Comparison of ENCODE assay signal across 8 mouse cellular contexts in the genomic region with DNA sequence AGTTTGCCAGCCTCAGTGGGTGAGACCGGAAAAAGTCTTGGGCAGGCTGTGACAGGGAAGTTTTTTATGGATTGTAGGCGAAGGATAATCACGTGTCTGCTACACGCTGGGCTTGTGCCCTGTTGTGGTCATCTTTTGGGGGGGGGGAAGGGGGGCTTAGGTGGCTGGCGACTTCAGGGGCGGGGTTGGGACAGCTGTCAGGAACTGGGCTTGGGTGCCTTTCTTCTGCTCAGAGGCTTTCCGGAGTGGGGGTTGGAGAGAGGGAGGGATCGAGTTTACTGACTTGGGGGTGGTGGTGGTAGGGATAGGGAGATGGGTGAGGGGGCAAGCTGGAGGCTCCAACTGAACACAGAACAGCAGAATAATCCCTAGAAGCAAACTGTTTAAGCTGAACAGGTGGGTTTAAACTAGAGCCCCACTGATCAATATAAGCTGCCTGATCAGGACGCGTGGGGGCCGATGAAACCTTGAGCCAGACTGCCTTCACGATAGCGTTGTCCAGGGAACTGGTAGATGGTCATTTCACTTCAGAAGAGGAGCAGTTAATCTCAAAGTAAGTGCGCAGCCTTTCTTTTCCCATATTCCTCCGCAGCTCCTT.
DNase-seq lines count a peak whose midpoint lies in the region; ATAC-seq lines count a peak whose summit lies in the region.

No protein-coding gene starts in this region.

- 0 out of 2 replicates have a peak, but pooled peaks cover 6% of the 10 kb centered on the region for H3K27me3 ChIP-seq in hindbrain, embryonic 13.5 days

- H3K9ac ChIP-seq in hindbrain, embryonic 13.5 days: peak overlapping the region; percentile 13; the same call in 1 of the 2 replicates

- no peaks in the 10 kb centered on the region for H3K9me3 ChIP-seq in hindbrain, embryonic 13.5 days

- peak overlapping the region; percentile 57 for H3K4me2 ChIP-seq in hindbrain, embryonic 13.5 days

- no peaks in the 10 kb centered on the region for H3K36me3 ChIP-seq in hindbrain, embryonic 13.5 days

- H3K4me1 ChIP-seq in hindbrain, embryonic 13.5 days (replicated peaks): peaks cover 8% of the 10 kb centered on the region

- 8% methylated on average over 15 of the region's 15 CpGs for WGBS in hindbrain, embryonic 13.5 days

- intact Hi-C loops in heart, postnatal 14 days (cut with DNase I): loop anchor here (1.0 to 10.0 kb wide), 4 partner anchors 77 to 363 kb away; no protein-coding TSS in a partner anchor
- intact Hi-C loops in gastrocnemius, postnatal 14 days (cut with DNase I; ENCODE audit: low total_unique reads): loop anchor here (5.0 to 10.0 kb wide), 3 partner anchors 75 to 363 kb away; no protein-coding TSS in a partner anchor

- ATAC-seq in hindbrain, embryonic 13.5 days (ENCODE audit: low FRiP score): peak; percentile 29; the same call in 1 of the 2 replicates

- DNase-seq in heart, adult 18-20 months: peak; percentile 22 to 45
- DNase-seq in heart, postnatal 14 days: no peak
- peak; percentile 33 for DNase-seq in embryo, embryonic 9.5 days (ENCODE audit: extremely low spot score)
- peak; percentile 21 for DNase-seq in lung, postnatal 10 days
- no peak for DNase-seq in gastrocnemius, postnatal 14 days
- DNase-seq in cerebellum, adult 11 months: no peak
- no peak for DNase-seq in right cerebral cortex, postnatal 36 days (ENCODE audit: low spot score in 2 of 2)

- H3K4me3 ChIP-seq in hindbrain, embryonic 13.5 days: peak overlapping the region; percentile 24

- no peak overlapping the region for H3K27ac ChIP-seq in hindbrain, embryonic 13.5 days

Comparison
In these comparisons a context has a peak if more than half of its experiments do, and no peak if none do; other contexts are left out.
1. DNase-seq: peak in heart, adult 18-20 months (2 of 2), embryo, embryonic 9.5 days (single experiment) and lung, postnatal 10 days (single experiment); none in heart, postnatal 14 days (0 of 2), gastrocnemius, postnatal 14 days (single experiment), cerebellum, adult 11 months (single experiment) and right cerebral cortex, postnatal 36 days (0 of 2).